Mouse (Mus musculus) olfactory bulb, adult 2 months (tissue): ENCODE results near the gene Acap1. TPM values are rescaled to one million over a fixed set of nuclear protein-coding genes. Genes with fewer than 3 reads are reported as not detected.

Experiments
- H3K27ac ChIP-seq: fragments of 200-500 bp; 2 replicates; pipeline ENCODE4 v1.5.1; 2012; ENCODE audit warnings: low read depth, low read length; ENCODE audit not compliant: insufficient read depth
- H3K4me1 ChIP-seq: fragments of 200-500 bp; 2 replicates; pipeline ENCODE4 v1.6.1; 2012; ENCODE audit warnings: low read length; ENCODE audit not compliant: control insufficient read depth, insufficient read depth
- H3K4me3 ChIP-seq: fragments of 200-500 bp; 2 replicates; pipeline ENCODE4 v1.5.1; 2012; ENCODE audit warnings: mild to moderate bottlenecking, low read depth, low read length, moderate library complexity; ENCODE audit not compliant: insufficient read depth
- CTCF ChIP-seq: fragments of 200-500 bp; IDR thresholded peaks from 2 replicates; pipeline ENCODE4 v1.5.1; 2012; ENCODE audit warnings: low read depth, mild to moderate bottlenecking, low read length, moderate library complexity; ENCODE audit not compliant: insufficient read depth
- POLR2A ChIP-seq: fragments of 200-500 bp; IDR thresholded peaks from 2 replicates; pipeline ENCODE4 v1.6.1; 2012; ENCODE audit warnings: mild to moderate bottlenecking, low read depth, low read length, moderate library complexity; ENCODE audit not compliant: insufficient read depth
- WGBS: fragments of 180-500 bp; shearing (Covaris S2); methylation state at CpG from one replicate; pipeline ENCODE4 v1.1.7; 2018; 5-methylcytosine and 5-hydroxymethylcytosine counted together
- polyA plus RNA-seq: library from polyadenylated mRNA; stranded (reverse); fragments of >200 nt; gene quantifications from 2 replicates; pipeline ENCODE4 v1.2.4, GENCODE M21; 2012; ENCODE audit warnings: low replicate concordance; ENCODE audit not compliant: missing spikeins, insufficient read depth, insufficient read length

Acap1 gene
- 120 TPM in 1 of 2 replicates, not detected in the other for polyA plus RNA-seq

DNA sequence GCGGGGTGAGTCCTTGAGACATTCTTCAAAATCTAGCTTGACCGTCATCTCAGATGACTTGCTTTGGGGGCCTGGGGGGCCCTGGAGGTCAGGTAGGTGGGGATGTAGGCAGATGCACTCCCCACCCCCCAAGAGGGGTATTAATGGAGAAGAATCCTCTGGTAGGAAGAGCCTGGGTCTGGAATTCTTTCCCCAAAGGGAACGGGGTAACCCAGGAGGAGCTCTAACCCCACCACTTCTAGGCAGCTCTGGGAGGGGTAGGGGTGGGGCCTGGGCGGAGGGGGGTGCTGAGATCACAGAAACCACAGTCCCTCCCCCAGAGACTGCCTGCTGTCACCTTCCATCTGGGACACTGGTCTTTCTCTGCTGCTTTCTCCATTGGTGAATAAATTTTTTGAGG, at the start of gene Acap1:
Gene Acap1, minus strand, starts transcription at position 249 of the 400 bp plus-strand sequence.
- Histone ChIP-seq H3K27ac (no peak within 1 kb of the TSS), H3K4me3 (no peak within 1 kb of the TSS; the same call in 1 of the 2 replicates), H3K4me1 (peaks cover 2% of the 10 kb centered on the region; the same call in 1 of the 2 replicates)
- 88% methylated on average over 4 of the region's 4 CpGs for WGBS
- TF ChIP-seq CTCF = no peak
- TF ChIP-seq POLR2A = no peak

DNA sequence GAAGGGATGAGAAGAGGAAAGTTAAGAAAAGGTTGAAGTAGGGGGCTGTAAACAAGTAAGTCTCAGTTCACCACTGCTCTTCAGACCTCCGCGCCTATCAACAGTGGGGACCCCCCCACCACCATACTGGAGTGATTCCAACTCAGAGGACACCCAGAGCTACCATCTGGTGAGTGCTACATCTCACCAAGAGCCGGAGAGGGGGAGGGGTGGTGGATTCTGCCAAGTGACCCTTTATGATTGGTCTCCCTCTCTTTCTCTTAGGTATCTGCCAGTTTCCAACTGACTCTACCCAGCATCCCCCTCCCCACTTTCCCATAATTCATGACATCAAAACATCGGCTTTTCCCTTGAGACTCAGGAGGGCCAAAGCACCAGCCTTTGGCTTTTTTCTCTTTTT, 45.6 kb upstream of the Acap1 start:
- H3K27ac ChIP-seq = no peak overlapping the region
- 80% methylated on average over 4 of the region's 4 CpGs for WGBS
- no peak for TF ChIP-seq POLR2A
- TF ChIP-seq CTCF = no peak
- H3K4me1 ChIP-seq = peaks cover 6% of the 10 kb centered on the region
- H3K4me3 ChIP-seq = no peak overlapping the region

DNA sequence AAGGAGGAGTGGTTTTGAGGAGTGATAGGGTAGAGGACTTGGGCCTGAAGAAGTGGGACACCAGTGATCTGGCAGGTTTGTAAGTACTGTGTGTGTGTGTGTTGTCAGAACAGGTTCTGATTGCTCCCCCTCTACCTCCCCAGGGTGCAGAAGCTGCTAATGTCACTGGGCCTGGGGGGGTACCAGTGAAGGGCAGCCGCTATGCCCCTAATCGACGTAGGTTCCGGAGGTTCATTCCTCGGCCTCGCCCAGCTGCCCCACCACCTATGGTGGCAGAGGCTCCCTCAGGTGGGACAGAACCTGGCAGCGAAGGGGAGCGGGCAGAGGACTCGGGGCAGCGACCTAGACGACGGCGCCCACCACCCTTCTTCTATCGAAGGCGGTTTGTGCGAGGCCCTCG, 44.4 kb upstream of the Acap1 start:
- Histone ChIP-seq H3K27ac (no peak overlapping the region), H3K4me1 (peaks cover 15% of the 10 kb centered on the region), H3K4me3 (no peak overlapping the region)
- WGBS = 95% methylated on average over 17 of the region's 17 CpGs
- TF ChIP-seq CTCF = no peak
- no peak for TF ChIP-seq POLR2A

DNA sequence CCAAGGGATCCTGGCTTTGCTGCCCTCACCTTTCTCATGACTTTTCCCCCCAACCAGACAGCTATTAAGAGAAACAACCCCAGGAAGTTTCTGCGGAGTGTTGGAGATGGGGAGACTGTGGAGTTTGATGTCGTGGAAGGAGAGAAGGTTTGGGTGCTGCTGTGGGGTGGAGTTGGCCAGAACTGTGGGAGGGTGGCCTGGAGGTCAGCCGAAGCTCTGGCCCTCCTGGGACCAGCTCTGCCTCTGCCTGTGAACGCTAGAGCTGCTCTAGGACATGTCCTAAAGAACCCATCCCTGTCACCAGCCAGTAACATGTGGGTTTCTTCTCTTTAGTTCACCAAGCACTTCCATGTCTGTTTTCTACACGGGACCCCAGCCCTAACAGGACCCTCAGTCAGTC, 43.8 kb upstream of the Acap1 start:
- H3K4me1 ChIP-seq = peaks cover 17% of the 10 kb centered on the region
- TF ChIP-seq CTCF (no peak), POLR2A (no peak)
- no peak overlapping the region for H3K4me3 ChIP-seq
- H3K27ac ChIP-seq = no peak overlapping the region
- 76% methylated on average over 5 of the region's 5 CpGs for WGBS

DNA sequence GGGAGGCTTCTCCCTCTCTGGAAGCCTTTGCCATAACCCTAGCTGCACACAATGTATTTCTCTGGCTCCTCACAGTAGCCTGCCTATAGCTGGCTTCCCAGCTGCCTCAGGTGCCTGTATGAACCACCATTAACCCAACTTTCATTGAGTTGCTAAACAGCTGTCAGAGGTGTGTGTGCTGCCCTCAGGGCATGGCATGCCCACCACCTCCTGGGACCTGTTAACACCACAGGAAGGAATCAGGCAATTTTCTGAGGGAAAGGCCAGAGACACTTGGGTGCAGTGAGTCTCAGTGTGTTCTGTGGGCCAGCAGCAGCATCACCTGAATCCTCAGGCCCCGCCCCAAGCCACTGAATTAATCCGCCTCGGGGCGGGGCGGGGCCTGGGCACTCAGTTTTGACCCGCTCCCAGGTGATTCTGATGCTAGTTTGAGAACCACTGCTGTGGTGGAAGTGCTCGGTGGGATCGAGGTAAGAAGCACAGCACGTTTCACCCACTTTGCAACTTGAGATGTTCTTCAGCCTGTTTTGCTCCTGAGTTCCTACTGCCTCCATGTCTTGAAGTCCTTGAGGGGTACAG, 43.2 kb upstream of the Acap1 start:
- H3K4me3 ChIP-seq = no peak overlapping the region
- TF ChIP-seq CTCF (no peak), POLR2A (no peak)
- WGBS = 49% methylated on average over 9 of the region's 9 CpGs
- H3K4me1 ChIP-seq = peaks cover 17% of the 10 kb centered on the region
- H3K27ac ChIP-seq = no peak overlapping the region

DNA sequence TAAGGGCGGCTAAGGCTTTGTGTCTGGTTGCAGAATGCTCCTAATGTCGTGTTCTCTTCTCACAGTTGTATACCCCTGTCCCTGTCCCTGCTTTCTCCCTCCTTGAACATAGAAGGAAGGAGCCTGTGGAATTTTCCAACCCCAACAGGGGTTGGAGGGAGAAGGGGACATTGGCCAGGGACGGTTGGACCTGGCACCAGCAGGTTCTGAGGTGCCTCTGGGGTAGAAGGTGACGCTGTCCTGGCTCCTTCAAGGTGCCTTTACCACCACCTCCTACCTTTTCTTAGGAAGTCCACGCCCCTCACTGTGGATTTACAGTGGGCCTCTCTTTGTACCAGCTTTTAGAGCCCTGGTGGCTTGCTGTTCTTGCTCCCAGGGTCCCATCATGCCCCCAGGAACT, 42.5 kb upstream of the Acap1 start:
- WGBS = 77% methylated on average over 5 of the region's 5 CpGs
- no peak overlapping the region for H3K27ac ChIP-seq
- H3K4me1 ChIP-seq = peaks cover 17% of the 10 kb centered on the region
- TF ChIP-seq CTCF = no peak
- TF ChIP-seq POLR2A = no peak
- no peak overlapping the region for H3K4me3 ChIP-seq

DNA sequence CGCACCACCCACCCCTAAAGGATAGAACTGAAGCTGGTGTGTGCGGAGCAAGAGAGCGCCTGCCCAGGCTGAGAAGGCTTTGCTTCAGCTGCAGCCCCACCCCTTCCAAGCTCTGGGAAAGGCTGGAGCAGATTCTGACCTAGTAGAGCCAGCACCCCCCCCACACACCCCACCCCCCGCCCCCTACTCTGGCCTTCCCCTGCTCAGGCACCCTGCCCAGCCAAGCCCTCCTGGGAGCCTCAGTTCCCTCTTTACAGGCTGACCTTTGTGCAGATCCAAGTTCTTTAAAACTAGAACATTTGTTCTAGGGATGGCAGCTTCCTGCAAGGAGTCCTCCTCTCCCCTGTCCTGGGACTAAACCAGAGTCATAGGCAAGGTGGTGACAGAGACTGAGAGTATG, 42.0 kb upstream of the Acap1 start:
- no peak for TF ChIP-seq POLR2A
- TF ChIP-seq CTCF = no peak
- no peak overlapping the region for H3K27ac ChIP-seq
- H3K4me3 ChIP-seq = no peak overlapping the region
- peaks cover 17% of the 10 kb centered on the region for H3K4me1 ChIP-seq
- 41% methylated on average over 4 of the region's 4 CpGs for WGBS

DNA sequence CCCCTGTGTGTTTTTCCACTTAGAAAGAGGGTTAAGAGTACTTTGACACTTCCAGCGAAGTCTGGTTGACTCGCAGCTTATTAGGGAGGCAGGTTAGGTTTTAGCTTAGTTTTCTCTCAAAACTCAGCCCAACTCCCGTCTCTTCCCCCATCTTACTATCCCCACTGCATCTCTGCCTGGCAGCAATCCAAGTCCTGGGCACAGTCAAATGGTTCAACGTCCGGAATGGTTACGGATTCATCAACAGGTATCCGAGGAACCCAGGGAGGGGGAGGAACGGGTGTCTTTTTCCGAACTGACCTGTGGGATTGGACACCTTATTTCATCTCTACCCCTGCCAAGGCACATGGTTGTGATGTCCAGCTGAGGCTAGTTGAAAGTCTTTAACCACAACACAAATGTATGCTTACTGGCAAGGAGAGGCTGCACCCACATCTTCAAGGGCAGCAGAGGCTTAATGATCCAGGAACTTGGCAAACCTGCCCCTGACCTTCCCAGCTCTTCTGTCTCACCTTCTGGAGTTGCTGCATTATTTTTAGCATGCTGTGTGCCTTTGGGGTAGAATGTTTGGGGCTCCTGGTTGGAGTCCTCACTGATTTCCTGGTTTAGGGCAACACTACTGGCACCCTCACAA, 41.5 kb upstream of the Acap1 start:
- 36% methylated on average over 9 of the region's 9 CpGs for WGBS
- TF ChIP-seq POLR2A (no peak), CTCF (no peak)
- no peak overlapping the region for H3K4me3 ChIP-seq
- H3K27ac ChIP-seq = no peak overlapping the region
- peaks cover 17% of the 10 kb centered on the region for H3K4me1 ChIP-seq

DNA sequence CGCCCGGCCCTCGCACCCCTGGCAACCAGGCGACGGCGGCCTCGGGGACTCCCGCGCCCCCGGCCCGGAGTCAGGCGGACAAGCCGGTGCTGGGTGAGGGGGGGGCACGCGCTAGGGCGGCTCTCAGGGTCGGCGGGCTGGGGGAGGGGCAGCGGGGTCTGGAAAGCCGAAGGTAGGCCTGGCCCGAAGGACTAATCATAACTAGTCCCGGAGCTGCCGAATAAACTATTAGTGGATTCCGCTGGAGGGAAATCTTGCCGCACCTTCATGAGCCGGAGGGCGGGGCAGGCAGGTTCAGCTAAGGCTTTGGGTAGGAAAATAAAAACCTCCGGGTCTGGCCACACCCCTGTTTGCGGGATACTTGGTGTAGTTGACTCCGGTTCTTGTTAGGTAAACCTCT, 40.8 kb upstream of the Acap1 start:
- WGBS = 1% methylated on average over 30 of the region's 30 CpGs
- Histone ChIP-seq H3K4me1 (peaks cover 17% of the 10 kb centered on the region), H3K4me3 (peak overlapping the region; percentile 48), H3K27ac (no peak overlapping the region)
- TF ChIP-seq POLR2A = no peak
